Mouse (Mus musculus): ENCODE data around the gene Hif3a.

DNA sequence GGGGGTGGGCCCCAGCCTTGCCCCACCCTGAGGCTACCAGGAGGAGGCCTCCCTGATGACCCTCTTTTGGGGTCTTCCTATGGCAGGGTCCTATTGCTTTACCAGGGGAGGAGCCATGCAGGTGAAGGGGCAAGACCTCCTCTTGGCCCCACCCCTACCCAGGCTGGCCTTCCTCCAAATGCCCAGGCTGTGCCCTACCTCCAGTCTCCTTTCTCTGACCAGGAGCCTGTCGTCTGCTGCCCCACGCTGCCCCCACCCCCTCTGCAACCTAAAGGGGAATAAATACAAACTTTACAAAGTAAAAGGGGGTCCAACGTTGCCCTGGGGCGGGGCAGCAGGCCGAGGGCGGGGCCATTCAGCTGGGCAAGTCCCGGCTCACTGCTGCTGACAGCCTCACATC is 57.5 kb downstream of the Hif3a start:
- TF ChIP-seq CTCF (IDR thresholded peaks at IDR 0.05; ENCODE audit: extremely low read depth, insufficient read depth, insufficient read length, insufficient replicate concordance) (no peak), POLR2A (IDR thresholded peaks at IDR 0.05; ENCODE audit: low read depth, low read length) (no peak)
